In genomic region chr7:145190520-145190919, GRCm38 (mm10) we compare ENCODE assay signal across 31 mouse cellular contexts. TPM values are rescaled to one million over a fixed set of nuclear protein-coding genes. Genes with fewer than 3 reads are reported as not detected.
"Had no signal": no experiment of that assay in that cellular context is flagged by ENCODE, and none has a peak within 500 bp of the region (broad histone marks: within the 10 kb centered on the region; RNA-seq: fewer than 3 reads in every experiment).

No protein-coding gene starts in this region.

- H3K9ac ChIP-seq: heart, embryonic 12.5 days; hindbrain, embryonic 12.5 days; hindbrain, embryonic 14.5 days; intestine, embryonic 15.5 days; limb, embryonic 12.5 days had no signal

- H3K36me3 ChIP-seq: heart, embryonic 10.5 days; heart, embryonic 12.5 days; hindbrain, embryonic 10.5 days; hindbrain, embryonic 12.5 days; intestine, embryonic 15.5 days; limb, embryonic 10.5 days; limb, embryonic 12.5 days had no signal

- H3K4me2 ChIP-seq: heart, embryonic 12.5 days; hindbrain, embryonic 12.5 days; hindbrain, embryonic 14.5 days; intestine, embryonic 15.5 days; limb, embryonic 12.5 days; liver, embryonic 11.5 days had no signal

- H3K27me3 ChIP-seq: heart, embryonic 12.5 days; hindbrain, embryonic 12.5 days; intestine, embryonic 15.5 days; limb, embryonic 12.5 days had no signal

- DNase-seq: gastrocnemius, adult 2 months; gastrocnemius, postnatal 10 days; gastrocnemius, postnatal 36 days; heart, adult 18-20 months; heart, postnatal 10 days; heart, postnatal 4 days; kidney, adult 18-20 months; kidney, adult 8-10 months; kidney, postnatal 10 days; kidney, postnatal 25 days; kidney, postnatal 4 days; liver had no signal

- H3K27ac ChIP-seq: gastrocnemius, adult 2 months; heart, embryonic 10.5 days; hindbrain, embryonic 12.5 days; hindbrain, embryonic 14.5 days; intestine, embryonic 15.5 days; layer of hippocampus, adult 2 months; left cerebral cortex, adult 2 months; limb, embryonic 10.5 days; limb, embryonic 12.5 days had no signal

- ATAC-seq: hindbrain, embryonic 16.5 days; inflammation-experienced regulatory T-cells, adult 6 months; intestine, embryonic 15.5 days; intestine, postnatal 0 days had no signal

- H3K4me3 ChIP-seq: gastrocnemius, adult 2 months; heart, embryonic 10.5 days; heart, embryonic 12.5 days; hindbrain, embryonic 10.5 days; hindbrain, embryonic 12.5 days; intestine, embryonic 15.5 days; layer of hippocampus, adult 2 months; left cerebral cortex, adult 2 months; limb, embryonic 10.5 days; limb, embryonic 12.5 days had no signal

- H3K9me3 ChIP-seq: heart, embryonic 10.5 days; heart, embryonic 12.5 days; hindbrain, embryonic 10.5 days; hindbrain, embryonic 12.5 days; intestine, embryonic 15.5 days; limb, embryonic 10.5 days; limb, embryonic 12.5 days had no signal

RNA-seq across cellular contexts. Expression of gene 1810010D01Rik, which starts 17.4 kb away (rescaled TPM):
- total RNA-seq: gastrocnemius, postnatal 36 days; heart, postnatal 10 days; heart, postnatal 25 days; left cerebral cortex, postnatal 14 days had no signal
- polyA plus RNA-seq: heart, embryonic 14.5 days; heart, embryonic 16.5 days; hindbrain, embryonic 14.5 days; hindbrain, embryonic 16.5 days; inflammation-experienced regulatory T-cells, adult 6 months; kidney, embryonic 14.5 days had no signal
